Mouse (Mus musculus): ENCODE data around the gene Gm42906.

DNA sequence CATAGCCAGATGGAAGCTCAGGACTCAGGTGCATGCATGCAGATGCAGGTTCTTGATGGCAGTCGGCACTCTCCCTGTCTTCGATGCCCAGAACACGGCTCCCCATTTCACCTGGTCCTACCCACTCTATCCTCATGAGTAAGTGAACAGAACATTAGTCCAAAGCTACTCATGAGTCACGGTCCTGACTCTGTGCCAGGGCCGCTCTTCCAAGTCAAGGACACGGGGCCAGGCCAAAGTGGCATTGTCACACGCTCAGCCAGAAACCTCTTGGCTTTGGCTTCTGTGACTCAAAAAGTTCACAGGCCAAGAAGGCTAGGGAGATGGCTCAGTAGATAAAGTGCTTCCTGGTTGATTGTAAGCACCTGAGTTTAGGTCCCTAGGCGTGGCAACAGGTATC, 81.3 kb downstream of the Gm42906 start:
- TF ChIP-seq POLR2A (IDR thresholded peaks at IDR 0.05; ENCODE audit: low read depth, low read length) (no peak), CTCF (IDR thresholded peaks at IDR 0.05; ENCODE audit: extremely low read depth, insufficient read length, insufficient replicate concordance, low read depth, low read length) (no peak)
